Mouse (Mus musculus): ENCODE measurements around the gene Ptx4. TPM values are rescaled to one million over a fixed set of nuclear protein-coding genes. Genes with fewer than 3 reads are reported as not detected.
"Not testable (repeated sequence)": the region's sequence is repeated elsewhere in the genome, so short reads cannot be mapped to it uniquely, and the experiment has no call there.

Gene Ptx4
- polyA plus RNA-seq, 1 experiment from 2014 or later = not detected

GRCm38 (mm10) chr17:25123979-25124378 is 3.4 kb downstream of the Ptx4 start:
- Histone ChIP-seq H3K4me1 (no peaks in the 10 kb centered on the region), H3K9ac (no peak overlapping the region), H3K4me2 (no peak overlapping the region), H3K4me3 (no peak overlapping the region), H3K27me3 (replicated peaks) (no peaks in the 10 kb centered on the region), H3K36me3 (replicated peaks) (no peaks in the 10 kb centered on the region), H3K9me3 (no peaks in the 10 kb centered on the region), H3K27ac (no peak overlapping the region)
- WGBS = 28% methylated on average over 7 of the region's 7 CpGs
- no peak for ATAC-seq (replicated peaks)

GRCm38 (mm10) chr17:25125442-25126060 is 5.0 kb downstream of the Ptx4 start:
- not testable (repeated sequence) for H3K4me2 ChIP-seq; H3K27ac ChIP-seq; H3K9ac ChIP-seq; H3K27me3 ChIP-seq (replicated peaks); H3K4me1 ChIP-seq; H3K9me3 ChIP-seq; H3K36me3 ChIP-seq (replicated peaks); H3K4me3 ChIP-seq; ATAC-seq (replicated peaks)
- WGBS = 74% methylated on average over 3 of the region's 3 CpGs

- Histone ChIP-seq H3K36me3 (replicated peaks) (no peaks in the 10 kb centered on the region), H3K9me3 (no peaks in the 10 kb centered on the region), H3K4me1 (no peaks in the 10 kb centered on the region), H3K27me3 (replicated peaks) (no peaks in the 10 kb centered on the region), H3K4me3 (no peak overlapping the region), H3K9ac (no peak overlapping the region), H3K4me2 (no peak overlapping the region), H3K27ac (no peak overlapping the region)
- ATAC-seq (replicated peaks) = no peak
- 64% methylated on average over 8 of the region's 8 CpGs for WGBS
Measured at GRCm38 (mm10) chr17:25127079-25127478, 6.5 kb downstream of the Ptx4 start.

- ATAC-seq (replicated peaks) = no peak
- Histone ChIP-seq H3K4me1 (no peaks in the 10 kb centered on the region), H3K4me3 (no peak overlapping the region), H3K9me3 (no peaks in the 10 kb centered on the region), H3K9ac (no peak overlapping the region), H3K27me3 (replicated peaks) (no peaks in the 10 kb centered on the region), H3K36me3 (replicated peaks) (no peaks in the 10 kb centered on the region), H3K4me2 (no peak overlapping the region), H3K27ac (no peak overlapping the region)
- WGBS = 82% methylated on average over 9 of the region's 9 CpGs
Measured at GRCm38 (mm10) chr17:25127681-25128080, 7.1 kb downstream of the Ptx4 start.

GRCm38 (mm10) chr17:25130060-25130459 is 9.5 kb downstream of the Ptx4 start:
- Histone ChIP-seq H3K4me1 (peaks cover 15% of the 10 kb centered on the region), H3K27me3 (replicated peaks) (no peaks in the 10 kb centered on the region), H3K4me3 (no peak overlapping the region), H3K9ac (no peak overlapping the region), H3K27ac (no peak overlapping the region), H3K36me3 (replicated peaks) (no peaks in the 10 kb centered on the region), H3K4me2 (no peak overlapping the region), H3K9me3 (no peaks in the 10 kb centered on the region)
- WGBS = 90% methylated on average over 1 of the region's 1 CpGs
- no peak for ATAC-seq (replicated peaks)

GRCm38 (mm10) chr17:25133275-25133698 is 12.7 kb downstream of the Ptx4 start, which contains the start of gene Clcn7:
Clcn7 (plus strand) TSS chr17:25133391.
- Histone ChIP-seq H3K9ac (peak within 1 kb of the TSS; percentile 70), H3K36me3 (replicated peaks) (no peaks in the 10 kb centered on the region), H3K4me2 (peak within 1 kb of the TSS; percentile 77), H3K4me1 (peaks cover 15% of the 10 kb centered on the region), H3K27ac (peak within 1 kb of the TSS; percentile 54; the same call in 1 of the 2 replicates), H3K4me3 (peak within 1 kb of the TSS; percentile 75), H3K27me3 (replicated peaks) (no peaks in the 10 kb centered on the region), H3K9me3 (no peaks in the 10 kb centered on the region)
- ATAC-seq (replicated peaks) = peak; percentile 92
- under 1% methylated on average over 40 of the region's 40 CpGs for WGBS

GRCm38 (mm10) chr17:25135622-25136021 is 15.1 kb downstream of the Ptx4 start:
- Histone ChIP-seq H3K9ac (no peak overlapping the region), H3K27ac (no peak overlapping the region), H3K9me3 (no peaks in the 10 kb centered on the region), H3K4me3 (no peak overlapping the region), H3K4me1 (peaks cover 15% of the 10 kb centered on the region), H3K36me3 (replicated peaks) (no peaks in the 10 kb centered on the region), H3K27me3 (replicated peaks) (no peaks in the 10 kb centered on the region), H3K4me2 (no peak overlapping the region)
- ATAC-seq (replicated peaks) = no peak
- WGBS = 90% methylated on average over 6 of the region's 6 CpGs

- ATAC-seq (replicated peaks) = no peak
- Histone ChIP-seq H3K4me2 (no peak overlapping the region), H3K27ac (no peak overlapping the region), H3K4me1 (peaks cover 10% of the 10 kb centered on the region), H3K9me3 (no peaks in the 10 kb centered on the region), H3K36me3 (replicated peaks) (no peaks in the 10 kb centered on the region), H3K9ac (no peak overlapping the region), H3K4me3 (no peak overlapping the region), H3K27me3 (replicated peaks) (no peaks in the 10 kb centered on the region)
- 100% methylated on average over 1 of the region's 1 CpGs for WGBS
Measured at GRCm38 (mm10) chr17:25138803-25139202, 18.2 kb downstream of the Ptx4 start.

GRCm38 (mm10) chr17:25139960-25140359 is 19.4 kb downstream of the Ptx4 start:
- Histone ChIP-seq H3K9me3 (no peaks in the 10 kb centered on the region), H3K4me2 (no peak overlapping the region), H3K9ac (no peak overlapping the region), H3K36me3 (replicated peaks) (no peaks in the 10 kb centered on the region), H3K4me1 (no peaks in the 10 kb centered on the region), H3K27ac (no peak overlapping the region), H3K4me3 (no peak overlapping the region), H3K27me3 (replicated peaks) (no peaks in the 10 kb centered on the region)
- no peak for ATAC-seq (replicated peaks)
- WGBS = 68% methylated on average over 4 of the region's 4 CpGs

- Histone ChIP-seq H3K9me3 (no peaks in the 10 kb centered on the region), H3K4me1 (no peaks in the 10 kb centered on the region), H3K36me3 (replicated peaks) (peaks cover 27% of the 10 kb centered on the region), H3K27me3 (replicated peaks) (no peaks in the 10 kb centered on the region), H3K4me3 (no peak within 1 kb of the TSS), H3K9ac (no peak within 1 kb of the TSS), H3K27ac (no peak within 1 kb of the TSS), H3K4me2 (no peak within 1 kb of the TSS)
- ATAC-seq (replicated peaks) = no peak
- 88% methylated on average over 1 of the region's 1 CpGs for WGBS
Measured at GRCm38 (mm10) chr17:25162161-25162560, 41.6 kb downstream of the Ptx4 start, which contains the start of gene Ccdc154. Ccdc154 (plus strand) TSS chr17:25162461.

GRCm38 (mm10) chr17:25163387-25163786 is 42.8 kb downstream of the Ptx4 start:
- WGBS = 82% methylated on average over 7 of the region's 7 CpGs
- no peak for ATAC-seq (replicated peaks)
- Histone ChIP-seq H3K27me3 (replicated peaks) (no peaks in the 10 kb centered on the region), H3K9me3 (no peaks in the 10 kb centered on the region), H3K36me3 (replicated peaks) (peaks cover 20% of the 10 kb centered on the region), H3K27ac (no peak overlapping the region), H3K4me2 (no peak overlapping the region), H3K4me1 (no peaks in the 10 kb centered on the region), H3K4me3 (no peak overlapping the region), H3K9ac (no peak overlapping the region)

GRCm38 (mm10) chr17:25164770-25165169 is 44.2 kb downstream of the Ptx4 start:
- no peaks in the 10 kb centered on the region for H3K9me3 ChIP-seq
- WGBS = 86% methylated on average over 3 of the region's 3 CpGs
- peaks cover 13% of the 10 kb centered on the region for H3K36me3 ChIP-seq (replicated peaks)
- no peak overlapping the region for H3K4me3 ChIP-seq
- H3K9ac ChIP-seq = no peak overlapping the region
- H3K4me1 ChIP-seq = no peaks in the 10 kb centered on the region
- no peak overlapping the region for H3K4me2 ChIP-seq
- no peak overlapping the region for H3K27ac ChIP-seq
- H3K27me3 ChIP-seq (replicated peaks) = no peaks in the 10 kb centered on the region
- ATAC-seq (replicated peaks) = no peak

- H3K36me3 ChIP-seq (replicated peaks) = 0 out of 2 replicates have a peak, but pooled peaks cover 2% of the 10 kb centered on the region
- H3K9me3 ChIP-seq = no peaks in the 10 kb centered on the region
- no peaks in the 10 kb centered on the region for H3K27me3 ChIP-seq (replicated peaks)
- H3K9ac ChIP-seq = no peak overlapping the region
- no peaks in the 10 kb centered on the region for H3K4me1 ChIP-seq
- H3K4me2 ChIP-seq = no peak overlapping the region
- H3K4me3 ChIP-seq = no peak overlapping the region
- 78% methylated on average over 6 of the region's 6 CpGs for WGBS
- H3K27ac ChIP-seq = no peak overlapping the region
- ATAC-seq (replicated peaks) = no peak
Measured at GRCm38 (mm10) chr17:25165970-25166671, 45.6 kb downstream of the Ptx4 start.
